Mouse (Mus musculus) 416B (cell line): ENCODE data around the gene Fxyd4.

Experiments used
- DNase-seq: peaks from one replicate; pipeline ENCODE4 v3.0.0; 2011; ENCODE audit warnings: low read depth

Fxyd4 gene

GRCm38 (mm10) chr6:117891369-117892160, 45.9 kb downstream of the Fxyd4 start:
- DNase-seq, result no peak

GRCm38 (mm10) chr6:117890257-117890656, 47.2 kb downstream of the Fxyd4 start:
- DNase-seq, result no peak

- peak; percentile 21 for DNase-seq
Observed at GRCm38 (mm10) chr6:117888642-117889096, 48.8 kb downstream of the Fxyd4 start.

GRCm38 (mm10) chr6:117888032-117888431, 49.5 kb downstream of the Fxyd4 start:
- peak; percentile 32 for DNase-seq

- DNase-seq, result no peak
Observed at GRCm38 (mm10) chr6:117885943-117886342, 51.5 kb downstream of the Fxyd4 start.
